Mouse (Mus musculus): ENCODE measurements at regions not wholly inside any gene's neighbourhood (a gene's known extent, or its start where the extent isn't known, plus 50 kb on each side); places are given as distances from the start of the nearest gene placed in this dataset.
"Not testable (repeated sequence)": the region's sequence is repeated elsewhere in the genome, so short reads cannot be mapped to it uniquely, and the experiment has no call there.

DNA sequence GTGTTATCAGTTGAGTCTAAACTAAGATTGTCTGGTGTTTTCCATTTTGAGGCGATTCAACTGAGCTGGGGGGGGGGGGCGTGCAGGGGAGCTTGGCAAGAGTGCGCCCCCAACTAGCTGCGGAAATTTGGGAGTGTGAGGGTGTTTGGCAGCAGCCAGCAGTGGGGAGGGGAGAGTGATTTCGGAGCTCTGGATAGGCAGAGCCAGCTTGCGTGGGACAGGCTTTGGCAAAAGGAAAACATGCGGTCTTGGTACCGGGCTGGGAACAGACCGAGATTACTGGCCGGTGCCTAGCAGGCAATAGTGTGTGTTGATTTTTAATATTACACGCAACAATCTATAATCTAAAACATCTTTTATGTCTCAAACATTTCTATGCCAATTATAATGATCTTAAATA lies 199.4 kb upstream of the Cdk6 start:
- not testable (repeated sequence) for H3K27ac ChIP-seq (replicated peaks; ENCODE audit: insufficient read depth, low read depth, low read length); H3K79me2 ChIP-seq (ENCODE audit: control insufficient read depth, insufficient read depth, low read length); H3K4me3 ChIP-seq (ENCODE audit: insufficient read depth, low read depth, low read length); H3K9ac ChIP-seq (ENCODE audit: low read depth, low read length); H3K36me3 ChIP-seq (ENCODE audit: control insufficient read depth, insufficient read depth, low read length); H3K4me1 ChIP-seq (ENCODE audit: control insufficient read depth, insufficient read depth, low read length); H3K27me3 ChIP-seq (ENCODE audit: control insufficient read depth, insufficient read depth, low read length); DNase-seq (ENCODE audit: extremely low read depth, low read depth, low spot score)
- WGBS, result 85% methylated on average over 11 of the region's 11 CpGs

DNA sequence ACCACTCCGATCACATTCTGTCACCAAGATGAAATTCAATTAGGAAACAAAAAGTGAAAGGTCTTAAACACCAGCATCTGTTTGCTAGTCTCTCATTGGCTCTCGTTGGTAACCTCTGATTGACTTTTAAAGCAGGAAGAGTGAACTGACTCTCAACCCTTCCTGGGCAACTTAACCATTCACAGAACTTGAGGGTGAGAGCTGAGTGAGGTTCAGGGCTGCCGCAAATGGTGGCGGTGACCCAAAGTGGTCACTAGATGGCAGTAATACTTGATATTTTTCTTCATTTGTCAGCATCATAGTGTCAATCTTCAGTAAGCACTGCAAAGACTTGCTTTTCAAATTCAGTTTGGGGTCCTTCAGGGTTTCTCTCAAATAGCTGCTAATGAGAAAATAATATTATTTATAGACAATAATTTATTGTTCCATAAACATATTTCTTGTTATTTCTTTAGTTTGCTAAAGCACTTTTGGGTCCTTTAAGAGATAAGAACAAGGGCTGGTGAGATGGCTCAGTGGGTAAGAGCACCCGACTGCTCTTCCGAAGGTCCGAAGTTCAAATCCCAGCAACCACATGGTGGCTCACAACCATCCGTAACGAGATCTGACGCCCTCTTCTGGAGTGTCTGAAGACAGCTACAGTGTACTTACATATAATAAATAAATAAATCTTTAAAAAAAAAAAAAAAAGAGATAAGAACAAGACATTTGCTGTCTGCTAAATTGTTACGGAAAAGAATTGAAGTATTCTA lies 194.6 kb upstream of the Cdk6 start:
- not testable (repeated sequence) for H3K27ac ChIP-seq (replicated peaks; ENCODE audit: insufficient read depth, low read depth, low read length); H3K79me2 ChIP-seq (ENCODE audit: control insufficient read depth, insufficient read depth, low read length); H3K27me3 ChIP-seq (ENCODE audit: control insufficient read depth, insufficient read depth, low read length); H3K36me3 ChIP-seq (ENCODE audit: control insufficient read depth, insufficient read depth, low read length); H3K4me1 ChIP-seq (ENCODE audit: control insufficient read depth, insufficient read depth, low read length); H3K4me3 ChIP-seq (ENCODE audit: insufficient read depth, low read depth, low read length); H3K9ac ChIP-seq (ENCODE audit: low read depth, low read length)
- peak; percentile 37; the same call in 1 of the 2 replicates for TF ChIP-seq CTCF (IDR thresholded peaks at IDR 0.05; ENCODE audit: low read depth, low read length)
- DNase-seq (ENCODE audit: extremely low read depth, low read depth, low spot score), result peak; percentile 23
- WGBS, result 27% methylated on average over 11 of the region's 11 CpGs

DNA sequence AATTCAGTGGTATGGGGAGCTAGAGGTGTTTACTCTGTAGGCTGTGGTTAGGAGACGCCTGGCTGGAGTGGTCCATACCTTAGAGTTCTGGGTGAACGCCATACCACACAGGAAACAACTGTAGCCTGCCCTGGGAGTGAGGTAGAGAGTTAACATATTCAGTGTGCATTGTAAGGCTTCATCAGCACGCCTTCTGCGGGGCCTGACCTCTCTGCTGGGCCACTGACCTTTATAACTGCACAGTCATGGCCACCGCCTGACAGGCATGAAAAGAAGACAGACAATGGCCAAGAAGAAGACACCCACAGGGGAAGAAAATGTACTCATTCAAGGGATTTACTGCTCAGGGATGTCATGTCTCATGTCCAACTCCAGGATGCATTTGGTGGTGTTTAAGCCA lies 191.4 kb upstream of the Cdk6 start:
- not testable (repeated sequence) for H3K27me3 ChIP-seq (ENCODE audit: control insufficient read depth, insufficient read depth, low read length); H3K9ac ChIP-seq (ENCODE audit: low read depth, low read length); H3K4me1 ChIP-seq (ENCODE audit: control insufficient read depth, insufficient read depth, low read length); H3K36me3 ChIP-seq (ENCODE audit: control insufficient read depth, insufficient read depth, low read length); H3K4me3 ChIP-seq (ENCODE audit: insufficient read depth, low read depth, low read length); H3K79me2 ChIP-seq (ENCODE audit: control insufficient read depth, insufficient read depth, low read length); H3K27ac ChIP-seq (replicated peaks; ENCODE audit: insufficient read depth, low read depth, low read length); DNase-seq (ENCODE audit: extremely low read depth, low read depth, low spot score)
- WGBS, result 80% methylated on average over 5 of the region's 5 CpGs

DNA sequence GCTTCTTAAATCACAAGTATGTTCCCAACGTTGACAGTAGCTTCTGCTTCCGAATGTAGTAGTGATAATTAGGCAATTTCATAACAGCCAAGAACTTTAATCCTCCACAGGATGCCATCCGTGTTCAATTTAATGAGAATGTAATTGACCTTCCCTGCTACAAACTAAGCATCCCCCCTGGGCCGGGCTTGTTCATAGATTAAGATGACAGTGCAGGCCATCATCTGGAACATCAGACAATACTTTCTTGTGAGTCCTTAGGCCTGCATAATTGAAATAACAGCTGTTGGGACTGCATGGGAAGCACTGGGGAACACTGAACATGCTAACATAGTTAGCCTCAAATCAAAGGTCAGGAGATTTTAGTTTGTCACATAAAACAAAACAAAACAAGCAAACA lies 190.5 kb upstream of the Cdk6 start:
- not testable (repeated sequence) for DNase-seq (ENCODE audit: extremely low read depth, low read depth, low spot score); H3K79me2 ChIP-seq (ENCODE audit: control insufficient read depth, insufficient read depth, low read length)
- WGBS, result 70% methylated on average over 4 of the region's 4 CpGs

DNA sequence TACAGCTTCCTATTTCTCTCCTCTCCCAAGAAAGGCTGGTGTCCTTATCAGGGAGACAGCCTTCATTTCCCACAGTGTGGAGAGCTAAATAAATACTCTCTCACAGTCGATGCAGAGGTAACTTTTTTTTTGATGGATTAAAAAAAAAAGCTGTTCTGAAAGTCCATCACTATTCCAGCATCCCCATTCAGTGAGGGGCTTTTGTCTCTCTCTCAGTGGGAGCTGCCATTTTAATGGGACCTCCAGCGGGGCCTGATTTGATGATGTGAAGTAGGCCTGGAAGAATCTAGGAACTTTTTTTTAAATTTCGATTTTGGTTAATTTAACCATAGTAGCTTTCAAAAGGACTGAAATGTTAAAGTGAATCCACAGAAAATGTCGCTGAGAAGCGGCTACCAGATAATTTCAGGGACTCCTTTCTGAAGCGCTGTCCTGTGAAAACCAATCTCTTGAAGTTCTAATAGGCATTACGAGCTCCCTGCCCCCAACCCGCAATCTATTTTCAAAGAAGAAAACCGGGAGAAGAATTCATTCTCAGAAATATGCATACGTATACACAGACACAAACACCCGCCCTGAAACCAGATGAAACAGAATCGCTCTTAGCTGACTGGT lies 189.6 kb upstream of the Cdk6 start:
- DNase-seq (ENCODE audit: extremely low read depth, low read depth, low spot score); H3K79me2 ChIP-seq (ENCODE audit: control insufficient read depth, insufficient read depth, low read length); H3K27ac ChIP-seq (replicated peaks; ENCODE audit: insufficient read depth, low read depth, low read length); H3K36me3 ChIP-seq (ENCODE audit: control insufficient read depth, insufficient read depth, low read length); H3K4me3 ChIP-seq (ENCODE audit: insufficient read depth, low read depth, low read length); H3K4me1 ChIP-seq (ENCODE audit: control insufficient read depth, insufficient read depth, low read length); H3K27me3 ChIP-seq (ENCODE audit: control insufficient read depth, insufficient read depth, low read length); H3K9ac ChIP-seq (ENCODE audit: low read depth, low read length): not testable (repeated sequence)
- WGBS, result 31% methylated on average over 12 of the region's 12 CpGs

More for the DNA sequence above, 190.5 kb upstream of the Cdk6 start:
- H3K4me1 ChIP-seq (ENCODE audit: control insufficient read depth, insufficient read depth, low read length); H3K36me3 ChIP-seq (ENCODE audit: control insufficient read depth, insufficient read depth, low read length); H3K27me3 ChIP-seq (ENCODE audit: control insufficient read depth, insufficient read depth, low read length); H3K27ac ChIP-seq (replicated peaks; ENCODE audit: insufficient read depth, low read depth, low read length); H3K9ac ChIP-seq (ENCODE audit: low read depth, low read length); H3K4me3 ChIP-seq (ENCODE audit: insufficient read depth, low read depth, low read length): not testable (repeated sequence)

DNA sequence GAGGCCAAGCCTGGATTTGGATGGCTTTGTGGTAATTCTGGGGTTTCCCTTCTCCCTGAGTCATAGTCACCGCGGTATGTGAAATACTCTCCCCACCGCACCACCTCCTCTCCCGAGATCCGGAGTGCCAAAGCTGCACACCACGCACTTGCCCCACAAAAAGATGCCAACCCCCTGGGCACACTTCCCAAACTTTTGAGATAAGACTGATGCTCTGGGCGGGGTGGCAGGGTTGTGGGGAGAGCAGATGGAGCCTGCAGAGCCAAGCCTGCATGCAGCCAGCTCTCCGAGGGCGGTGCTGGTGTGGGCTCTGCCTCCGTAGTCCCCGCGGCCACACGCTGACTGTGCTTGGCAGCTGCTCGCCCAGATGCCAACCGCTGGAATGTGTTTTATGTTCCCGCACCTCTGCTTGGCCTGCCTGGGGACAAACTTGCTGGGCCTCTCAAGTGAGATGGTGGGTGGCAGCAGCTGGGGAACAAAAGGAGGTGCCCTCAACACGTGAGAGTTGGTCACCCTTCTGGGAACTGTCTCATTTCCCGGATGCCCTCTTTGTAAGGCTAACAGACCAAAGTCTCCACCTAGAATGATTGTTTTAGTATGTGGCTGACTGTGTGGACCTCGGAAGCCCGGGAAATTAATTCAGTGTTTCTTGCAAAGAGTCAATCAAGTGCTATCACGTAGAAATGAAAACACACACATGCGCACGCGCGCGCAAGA lies 189.0 kb upstream of the Cdk6 start:
- H3K4me3 ChIP-seq (ENCODE audit: insufficient read depth, low read depth, low read length), result not testable (repeated sequence)

DNA sequence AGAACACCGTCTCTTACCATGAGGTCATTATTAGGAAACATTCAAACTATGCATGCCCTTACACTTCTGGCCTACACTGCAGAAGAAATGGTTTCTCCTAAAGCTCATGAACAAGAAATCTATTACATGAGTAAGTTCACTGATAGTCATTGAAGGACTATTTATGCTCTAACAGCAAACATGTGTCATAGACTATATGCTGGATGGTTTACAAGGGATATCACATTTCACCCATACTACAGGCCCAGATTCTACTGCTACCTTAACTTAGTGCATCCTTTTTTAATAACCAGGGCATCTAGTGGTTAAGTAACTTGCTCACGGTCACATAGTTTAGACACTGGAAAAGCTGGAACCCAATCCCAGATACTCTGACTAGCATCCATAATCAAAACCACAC lies 175.8 kb upstream of the Cdk6 start:
- not testable (repeated sequence) for H3K9ac ChIP-seq (ENCODE audit: low read depth, low read length); H3K4me1 ChIP-seq (ENCODE audit: control insufficient read depth, insufficient read depth, low read length); H3K79me2 ChIP-seq (ENCODE audit: control insufficient read depth, insufficient read depth, low read length); H3K27ac ChIP-seq (replicated peaks; ENCODE audit: insufficient read depth, low read depth, low read length); H3K36me3 ChIP-seq (ENCODE audit: control insufficient read depth, insufficient read depth, low read length); H3K4me3 ChIP-seq (ENCODE audit: insufficient read depth, low read depth, low read length); H3K27me3 ChIP-seq (ENCODE audit: control insufficient read depth, insufficient read depth, low read length); DNase-seq (ENCODE audit: extremely low read depth, low read depth, low spot score)
- 92% methylated on average over 2 of the region's 2 CpGs for WGBS

More for the DNA sequence above, 189.0 kb upstream of the Cdk6 start:
- H3K9ac ChIP-seq (ENCODE audit: low read depth, low read length); H3K27ac ChIP-seq (replicated peaks; ENCODE audit: insufficient read depth, low read depth, low read length); H3K4me1 ChIP-seq (ENCODE audit: control insufficient read depth, insufficient read depth, low read length); H3K79me2 ChIP-seq (ENCODE audit: control insufficient read depth, insufficient read depth, low read length); H3K27me3 ChIP-seq (ENCODE audit: control insufficient read depth, insufficient read depth, low read length); DNase-seq (ENCODE audit: extremely low read depth, low read depth, low spot score); H3K36me3 ChIP-seq (ENCODE audit: control insufficient read depth, insufficient read depth, low read length): not testable (repeated sequence)
- WGBS, result 29% methylated on average over 26 of the region's 26 CpGs

DNA sequence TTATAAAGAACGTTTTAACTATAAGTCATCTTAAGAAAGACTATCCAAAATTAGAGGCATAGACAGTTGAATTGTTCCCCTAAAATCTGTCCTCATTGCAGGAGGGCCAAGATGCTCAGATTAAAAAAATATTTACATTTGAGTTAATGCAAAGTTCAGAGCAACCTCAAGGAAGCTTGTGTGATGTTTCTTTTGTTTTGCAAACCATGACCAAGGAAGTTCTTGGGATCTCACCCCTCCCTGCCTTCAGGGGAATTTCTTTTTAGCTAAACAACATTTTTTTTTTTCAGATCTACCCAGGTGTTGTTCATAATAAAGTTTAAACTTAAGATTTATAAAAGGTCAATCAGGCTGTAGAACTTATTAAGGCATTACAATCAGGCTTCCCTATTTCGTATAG lies 174.8 kb upstream of the Cdk6 start:
- DNase-seq (ENCODE audit: extremely low read depth, low read depth, low spot score); H3K27ac ChIP-seq (replicated peaks; ENCODE audit: insufficient read depth, low read depth, low read length); H3K4me1 ChIP-seq (ENCODE audit: control insufficient read depth, insufficient read depth, low read length); H3K36me3 ChIP-seq (ENCODE audit: control insufficient read depth, insufficient read depth, low read length); H3K79me2 ChIP-seq (ENCODE audit: control insufficient read depth, insufficient read depth, low read length); H3K4me3 ChIP-seq (ENCODE audit: insufficient read depth, low read depth, low read length); H3K27me3 ChIP-seq (ENCODE audit: control insufficient read depth, insufficient read depth, low read length); H3K9ac ChIP-seq (ENCODE audit: low read depth, low read length): not testable (repeated sequence)
- 76% methylated on average over 2 of the region's 2 CpGs for WGBS

DNA sequence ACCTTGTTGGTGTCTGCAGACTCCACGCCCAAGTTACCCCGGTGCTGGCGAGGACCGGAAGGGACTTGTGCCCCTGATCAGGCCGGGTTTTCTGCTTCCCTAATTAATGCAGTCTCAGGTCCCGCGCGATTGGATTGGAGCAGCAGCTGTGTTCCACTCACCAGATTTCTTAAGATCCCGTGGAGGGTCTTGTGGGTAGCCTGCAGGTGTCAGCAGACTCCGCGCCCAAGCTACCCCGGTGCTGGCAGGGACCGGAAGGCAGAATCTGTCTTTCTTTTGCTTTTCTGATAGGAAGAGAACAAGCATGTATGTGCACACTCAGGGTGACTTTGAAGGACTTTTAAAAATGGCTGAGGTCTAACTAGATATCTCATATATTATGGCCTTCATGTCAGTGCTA lies 147.7 kb upstream of the Cdk6 start:
- not testable (repeated sequence) for H3K4me1 ChIP-seq (ENCODE audit: control insufficient read depth, insufficient read depth, low read length); H3K36me3 ChIP-seq (ENCODE audit: control insufficient read depth, insufficient read depth, low read length); H3K9ac ChIP-seq (ENCODE audit: low read depth, low read length); H3K27ac ChIP-seq (replicated peaks; ENCODE audit: insufficient read depth, low read depth, low read length); H3K79me2 ChIP-seq (ENCODE audit: control insufficient read depth, insufficient read depth, low read length); H3K27me3 ChIP-seq (ENCODE audit: control insufficient read depth, insufficient read depth, low read length); H3K4me3 ChIP-seq (ENCODE audit: insufficient read depth, low read depth, low read length); DNase-seq (ENCODE audit: extremely low read depth, low read depth, low spot score)
- 84% methylated on average over 13 of the region's 13 CpGs for WGBS
